Mouse (Mus musculus) embryonic facial prominence, embryonic 10.5 days (tissue): ENCODE data around the gene Ttll3. TPM values are rescaled to one million over a fixed set of nuclear protein-coding genes. Genes with fewer than 3 reads are reported as not detected.
A peak's percentile ranks its signal among the peaks of the same experiment; 100 is the strongest.

ENCODE experiments used
- DNase-seq: peaks from one replicate; pipeline ENCODE4 v3.0.0-alpha.2; 2017; ENCODE audit warnings: low spot score
- H3K27ac ChIP-seq: fragments of 300-500 bp; sonication (generic); replicated peaks from 2 replicates; pipeline ENCODE4 v1.5.1; 2016; ENCODE audit warnings: mild to moderate bottlenecking
- H3K27me3 ChIP-seq: fragments of 300-500 bp; sonication (generic); replicated peaks from 2 replicates; pipeline ENCODE4 v1.6.1; 2016; ENCODE audit warnings: low read depth, mild to moderate bottlenecking; ENCODE audit not compliant: poor library complexity, severe bottlenecking
- H3K36me3 ChIP-seq: fragments of 300-500 bp; sonication (generic); replicated peaks from 2 replicates; pipeline ENCODE4 v1.6.1; 2016; ENCODE audit warnings: mild to moderate bottlenecking, moderate library complexity
- H3K4me1 ChIP-seq: fragments of 300-500 bp; sonication (generic); 2 replicates; pipeline ENCODE4 v1.6.1; 2016
- H3K4me3 ChIP-seq: fragments of 300-500 bp; sonication (generic); 2 replicates; pipeline ENCODE4 v1.5.1; 2016; ENCODE audit warnings: mild to moderate bottlenecking, moderate library complexity
- H3K9me3 ChIP-seq: fragments of 300-500 bp; sonication (generic); 2 replicates; pipeline ENCODE4 v1.6.1; 2016; ENCODE audit warnings: mild to moderate bottlenecking
- WGBS: fragments of 180-500 bp; shearing (Covaris S2); methylation state at CpG from one replicate; pipeline ENCODE4 v1.1.7; 2016; 5-methylcytosine and 5-hydroxymethylcytosine counted together
- polyA plus RNA-seq: library from polyadenylated mRNA; unstranded; fragments of >200 nt; fragmentation: Nextera tagmentation; extraction: Ambion mirVana; gene quantifications from 2 replicates; pipeline ENCODE4 v1.2.1, GENCODE M21; 2016

Gene Ttll3
- 2.8 and 3.7 TPM in 2 replicates for polyA plus RNA-seq

- Histone ChIP-seq H3K27ac (no peak within 1 kb of the TSS), H3K4me3 (no peak within 1 kb of the TSS), H3K27me3 (peaks cover 14% of the 10 kb centered on the region), H3K4me1 (peaks cover 20% of the 10 kb centered on the region), H3K36me3 (peaks cover 73% of the 10 kb centered on the region), H3K9me3 (no peaks in the 10 kb centered on the region)
- WGBS: 81% methylated on average over 8 of the region's 8 CpGs
- DNase-seq: no peak
Observed at GRCm38 (mm10) chr6:113388960-113389359, at the start of gene Ttll3. Ttll3 (plus strand) TSS chr6:113389260.

- Histone ChIP-seq H3K36me3 (peaks cover 35% of the 10 kb centered on the region), H3K27ac (no peak overlapping the region), H3K4me1 (peaks cover 29% of the 10 kb centered on the region), H3K4me3 (no peak overlapping the region), H3K9me3 (no peaks in the 10 kb centered on the region), H3K27me3 (no peaks in the 10 kb centered on the region)
- WGBS: 88% methylated on average over 6 of the region's 6 CpGs
- no peak for DNase-seq
Observed at GRCm38 (mm10) chr6:113341574-113341973, 47.5 kb upstream of the Ttll3 start.

GRCm38 (mm10) chr6:113342297-113342696, 46.8 kb upstream of the Ttll3 start:
- peaks cover 30% of the 10 kb centered on the region for H3K36me3 ChIP-seq
- H3K27me3 ChIP-seq: no peaks in the 10 kb centered on the region
- no peak overlapping the region; the same call in 1 of the 2 replicates for H3K27ac ChIP-seq
- 54% methylated on average over 4 of the region's 7 CpGs for WGBS
- peaks cover 29% of the 10 kb centered on the region for H3K4me1 ChIP-seq
- H3K4me3 ChIP-seq: peak overlapping the region; percentile 16; the same call in 1 of the 2 replicates
- DNase-seq: peak; percentile 16
- H3K9me3 ChIP-seq: no peaks in the 10 kb centered on the region

GRCm38 (mm10) chr6:113343177-113344092, 45.6 kb upstream of the Ttll3 start, which contains the start of gene Camk1:
Camk1 (minus strand) TSS chr6:113343984.
- H3K36me3 ChIP-seq: peaks cover 21% of the 10 kb centered on the region
- peak; percentile 81 for DNase-seq
- H3K27me3 ChIP-seq: no peaks in the 10 kb centered on the region
- H3K4me3 ChIP-seq: peak within 1 kb of the TSS; percentile 77
- H3K27ac ChIP-seq: peak within 1 kb of the TSS; percentile 88
- WGBS: 16% methylated on average over 32 of the region's 32 CpGs
- H3K9me3 ChIP-seq: no peaks in the 10 kb centered on the region
- peaks cover 29% of the 10 kb centered on the region for H3K4me1 ChIP-seq

- H3K27ac ChIP-seq: peak overlapping the region; percentile 88
- DNase-seq: no peak
- peaks cover 29% of the 10 kb centered on the region for H3K4me1 ChIP-seq
- H3K27me3 ChIP-seq: no peaks in the 10 kb centered on the region
- peak overlapping the region; percentile 77; the same call in 1 of the 2 replicates for H3K4me3 ChIP-seq
- WGBS: 56% methylated on average over 2 of the region's 2 CpGs
- peaks cover 12% of the 10 kb centered on the region for H3K36me3 ChIP-seq
- H3K9me3 ChIP-seq: no peaks in the 10 kb centered on the region
Observed at GRCm38 (mm10) chr6:113344321-113344720, 44.7 kb upstream of the Ttll3 start.

- Histone ChIP-seq H3K4me1 (peaks cover 25% of the 10 kb centered on the region), H3K4me3 (no peak overlapping the region), H3K27me3 (no peaks in the 10 kb centered on the region), H3K36me3 (no peaks in the 10 kb centered on the region), H3K27ac (no peak overlapping the region), H3K9me3 (no peaks in the 10 kb centered on the region)
- no peak for DNase-seq
- WGBS: 78% methylated on average over 4 of the region's 4 CpGs
Observed at GRCm38 (mm10) chr6:113346897-113347296, 42.2 kb upstream of the Ttll3 start.

- Histone ChIP-seq H3K9me3 (no peaks in the 10 kb centered on the region), H3K27ac (no peak overlapping the region), H3K36me3 (no peaks in the 10 kb centered on the region), H3K4me3 (no peak overlapping the region), H3K27me3 (no peaks in the 10 kb centered on the region), H3K4me1 (no peaks in the 10 kb centered on the region)
- no peak for DNase-seq
Observed at GRCm38 (mm10) chr6:113350538-113350937, 38.5 kb upstream of the Ttll3 start.

GRCm38 (mm10) chr6:113351161-113351560, 37.9 kb upstream of the Ttll3 start:
- no peaks in the 10 kb centered on the region for H3K27me3 ChIP-seq
- H3K9me3 ChIP-seq: no peaks in the 10 kb centered on the region
- no peaks in the 10 kb centered on the region for H3K36me3 ChIP-seq
- 82% methylated on average over 1 of the region's 1 CpGs for WGBS
- H3K4me3 ChIP-seq: no peak overlapping the region
- DNase-seq: no peak
- H3K27ac ChIP-seq: no peak overlapping the region
- H3K4me1 ChIP-seq: no peaks in the 10 kb centered on the region

GRCm38 (mm10) chr6:113351653-113352052, 37.4 kb upstream of the Ttll3 start:
- no peak overlapping the region for H3K27ac ChIP-seq
- H3K27me3 ChIP-seq: no peaks in the 10 kb centered on the region
- no peak for DNase-seq
- no peak overlapping the region for H3K4me3 ChIP-seq
- H3K4me1 ChIP-seq: no peaks in the 10 kb centered on the region
- no peaks in the 10 kb centered on the region for H3K9me3 ChIP-seq
- WGBS: 64% methylated on average over 10 of the region's 10 CpGs
- no peaks in the 10 kb centered on the region for H3K36me3 ChIP-seq

- no peak for DNase-seq
- no peaks in the 10 kb centered on the region for H3K9me3 ChIP-seq
- H3K27me3 ChIP-seq: no peaks in the 10 kb centered on the region
- 74% methylated on average over 3 of the region's 3 CpGs for whole genome bisulfite sequencing
- no peaks in the 10 kb centered on the region for H3K36me3 ChIP-seq
- no peak overlapping the region for H3K4me3 ChIP-seq
- H3K4me1 ChIP-seq: no peaks in the 10 kb centered on the region
- H3K27ac ChIP-seq: no peak overlapping the region
Observed at GRCm38 (mm10) chr6:113352820-113353219, 36.2 kb upstream of the Ttll3 start.

- no peaks in the 10 kb centered on the region for H3K9me3 ChIP-seq
- no peak for DNase-seq
- H3K4me1 ChIP-seq: no peaks in the 10 kb centered on the region
- no peaks in the 10 kb centered on the region for H3K36me3 ChIP-seq
- no peaks in the 10 kb centered on the region for H3K27me3 ChIP-seq
- no peak overlapping the region for H3K27ac ChIP-seq
- WGBS: 78% methylated on average over 3 of the region's 3 CpGs
- H3K4me3 ChIP-seq: no peak overlapping the region
Observed at GRCm38 (mm10) chr6:113353696-113354095, 35.4 kb upstream of the Ttll3 start.

- no peaks in the 10 kb centered on the region for H3K27me3 ChIP-seq
- H3K4me3 ChIP-seq: no peak overlapping the region
- H3K36me3 ChIP-seq: peaks cover 5% of the 10 kb centered on the region
- H3K9me3 ChIP-seq: no peaks in the 10 kb centered on the region
- no peak for DNase-seq
- H3K27ac ChIP-seq: no peak overlapping the region
- 70% methylated on average over 4 of the region's 4 CpGs for WGBS
- no peaks in the 10 kb centered on the region for H3K4me1 ChIP-seq
Observed at GRCm38 (mm10) chr6:113361476-113361875, 27.6 kb upstream of the Ttll3 start.

GRCm38 (mm10) chr6:113362241-113362640, 26.8 kb upstream of the Ttll3 start:
- 94% methylated on average over 1 of the region's 1 CpGs for WGBS
- no peaks in the 10 kb centered on the region for H3K4me1 ChIP-seq
- no peaks in the 10 kb centered on the region for H3K9me3 ChIP-seq
- no peaks in the 10 kb centered on the region for H3K27me3 ChIP-seq
- DNase-seq: no peak
- H3K4me3 ChIP-seq: no peak overlapping the region
- peaks cover 13% of the 10 kb centered on the region for H3K36me3 ChIP-seq
- H3K27ac ChIP-seq: no peak overlapping the region
